Comparison of ENCODE assay signal across 22 mouse cellular contexts in the genomic region with DNA sequence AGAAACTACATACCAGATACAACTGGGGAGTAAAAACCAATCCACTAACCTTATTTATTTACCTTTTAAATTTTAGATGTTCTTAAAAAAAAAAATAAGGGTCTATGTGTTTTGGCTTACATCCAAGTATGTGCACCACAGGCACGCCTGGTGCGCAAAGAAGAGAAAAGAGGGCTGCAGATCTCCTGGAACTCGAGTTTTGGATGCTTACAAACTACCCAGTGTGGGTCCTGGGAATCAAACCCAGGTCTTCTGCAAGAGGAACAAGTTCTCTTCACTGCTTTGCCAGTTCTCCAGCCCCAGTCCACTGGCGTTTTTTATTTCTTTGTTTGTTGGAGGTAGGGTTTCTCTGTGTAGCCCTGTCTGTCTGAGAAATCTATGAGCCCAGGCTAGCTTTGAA. TPM values are rescaled to one million over a fixed set of nuclear protein-coding genes. Genes with fewer than 3 reads are reported as not detected.
DNase-seq lines count a peak whose midpoint lies in the region; ATAC-seq lines count a peak whose summit lies in the region.
"Had no signal": no experiment of that assay in that cellular context is flagged by ENCODE, and none has a peak within 500 bp of the region (broad histone marks: within the 10 kb centered on the region; RNA-seq: fewer than 3 reads in every experiment).

No protein-coding gene starts in this region.

- intact Hi-C loops in left cerebral cortex, postnatal 4 days (cut with DNase I) = no loop called here
- intact Hi-C loops in left cerebral cortex, postnatal 25 days (cut with DNase I) = no loop called here

- WGBS in forebrain, embryonic 15.5 days = 72% methylated on average over 4 of the region's 4 CpGs
- WGBS in forebrain, embryonic 10.5 days = 85% methylated on average over 4 of the region's 4 CpGs

- no peaks in the 10 kb centered on the region for H3K36me3 ChIP-seq in forebrain, embryonic 15.5 days
- peaks cover 100% of the 10 kb centered on the region for H3K36me3 ChIP-seq in forebrain, embryonic 10.5 days (replicated peaks)

- H3K9ac ChIP-seq in forebrain, embryonic 15.5 days (replicated peaks) = no peak overlapping the region
- H3K9ac ChIP-seq: heart, embryonic 15.5 days; hindbrain, embryonic 14.5 days had no signal

- no peaks in the 10 kb centered on the region for H3K9me3 ChIP-seq in forebrain, embryonic 15.5 days
- H3K9me3 ChIP-seq in forebrain, embryonic 10.5 days = no peaks in the 10 kb centered on the region
- H3K9me3 ChIP-seq: embryonic facial prominence, embryonic 10.5 days; G1E; heart, embryonic 15.5 days had no signal

- no peak overlapping the region for H3K4me2 ChIP-seq in forebrain, embryonic 15.5 days (replicated peaks)
- H3K4me2 ChIP-seq: heart, embryonic 11.5 days; heart, embryonic 15.5 days; hindbrain, embryonic 14.5 days had no signal

- no peak for ATAC-seq in forebrain, embryonic 15.5 days (replicated peaks)
- ATAC-seq: CD4-positive, CD25-positive, alpha-beta regulatory T cell, adult 4 months; intestine, embryonic 16.5 days had no signal

- peak; percentile 55 to 57 for DNase-seq in cerebellum, postnatal 10 days
- no peak for DNase-seq in cerebellum, adult 11-12 months
- DNase-seq in forebrain, embryonic 10.5 days (ENCODE audit: extremely low spot score, low spot score) = no peak
- DNase-seq in left cerebral cortex, postnatal 4 days = peak; percentile 25
- DNase-seq in left cerebral cortex, postnatal 25 days (ENCODE audit: low spot score in 2 of 2) = no peak
- DNase-seq in lung, postnatal 36 days = no peak
- DNase-seq: adrenal gland, adult 8-10 months; adrenal gland, postnatal 36 days; B cell, adult 2 months; cerebellum, adult 11 months; cerebellum, adult 9-10 months; gastrocnemius, postnatal 14 days; heart, adult 2 months; heart, postnatal 14 days had no signal

- H3K4me1 ChIP-seq in forebrain, embryonic 15.5 days = peaks cover 22% of the 10 kb centered on the region
- no peaks in the 10 kb centered on the region for H3K4me1 ChIP-seq in forebrain, embryonic 10.5 days
- H3K4me1 ChIP-seq: embryonic facial prominence, embryonic 10.5 days; heart, embryonic 15.5 days had no signal

- H3K27ac ChIP-seq in forebrain, embryonic 15.5 days (replicated peaks) = peak overlapping the region; percentile 68
- no peak overlapping the region for H3K27ac ChIP-seq in forebrain, embryonic 10.5 days
- H3K27ac ChIP-seq: embryonic facial prominence, embryonic 10.5 days; heart, adult 2 months; heart, embryonic 15.5 days; hindbrain, embryonic 14.5 days had no signal

- H3K27me3 ChIP-seq in forebrain, embryonic 15.5 days = no peaks in the 10 kb centered on the region
- no peaks in the 10 kb centered on the region for H3K27me3 ChIP-seq in forebrain, embryonic 10.5 days (ENCODE audit: poor library complexity, severe bottlenecking)
- H3K27me3 ChIP-seq: heart, embryonic 15.5 days had no signal

- no peak overlapping the region for H3K4me3 ChIP-seq in forebrain, embryonic 15.5 days
- no peak overlapping the region for H3K4me3 ChIP-seq in forebrain, embryonic 10.5 days
- H3K4me3 ChIP-seq: embryonic facial prominence, embryonic 10.5 days; heart, adult 2 months; heart, embryonic 15.5 days had no signal

RNA-seq across cellular contexts. Expression of gene Brca1, which starts 25.1 kb away (rescaled TPM):
- polyA plus RNA-seq in forebrain, embryonic 15.5 days (2015; fragmentation: Nextera tagmentation; extraction: Ambion mirVana) = 5.6 and 7.1 TPM in 2 replicates
- polyA plus RNA-seq in forebrain, embryonic 10.5 days (2016; fragmentation: Nextera tagmentation; extraction: Ambion mirVana) = 26.2 and 27.4 TPM in 2 replicates
- total RNA-seq in left cerebral cortex, postnatal 4 days (2021) = 1 to 10 TPM; 2.8 to 3.3 TPM
- total RNA-seq in left cerebral cortex, postnatal 25 days (2021) = under 1 TPM; 0.69 to 0.80 TPM

RNA-seq across cellular contexts. Expression of gene Nbr1, which starts 25.3 kb away (rescaled TPM):
- polyA plus RNA-seq in forebrain, embryonic 15.5 days (2015; fragmentation: Nextera tagmentation; extraction: Ambion mirVana) = 116 and 130 TPM in 2 replicates
- polyA plus RNA-seq in forebrain, embryonic 10.5 days (2016; fragmentation: Nextera tagmentation; extraction: Ambion mirVana) = 61.7 and 69.9 TPM in 2 replicates
- 100 to 1,000 TPM; 109 to 157 TPM for total RNA-seq in left cerebral cortex, postnatal 4 days (2021)
- total RNA-seq in left cerebral cortex, postnatal 25 days (2021) = 100 to 1,000 TPM; 127 to 130 TPM

RNA-seq across cellular contexts. Expression of gene Tmem106a, which starts 55.4 kb away (rescaled TPM):
- 2.0 and 2.3 TPM in 2 replicates for polyA plus RNA-seq in forebrain, embryonic 15.5 days (2015; fragmentation: Nextera tagmentation; extraction: Ambion mirVana)
- 1.5 and 1.8 TPM in 2 replicates for polyA plus RNA-seq in forebrain, embryonic 10.5 days (2016; fragmentation: Nextera tagmentation; extraction: Ambion mirVana)
- total RNA-seq in left cerebral cortex, postnatal 4 days (2021) = 1 to 10 TPM; 1.5 to 3.5 TPM
- total RNA-seq in left cerebral cortex, postnatal 25 days (2021) = 1 to 10 TPM; 1.1 to 1.6 TPM

Comparison
In these comparisons a context has a peak if more than half of its experiments do, and no peak if none do; other contexts are left out.
1. DNase-seq: peak in cerebellum, postnatal 10 days (2 of 2) and left cerebral cortex, postnatal 4 days (single experiment); none in cerebellum, adult 11-12 months (single experiment), forebrain, embryonic 10.5 days (single experiment), left cerebral cortex, postnatal 25 days (0 of 2) and lung, postnatal 36 days (single experiment).